Mouse (Mus musculus) E14TG2a.4 (cell line): ENCODE results near the gene Fus.
A peak's percentile ranks its signal among the peaks of the same experiment; 100 is the strongest.
"Not testable (repeated sequence)": the region's sequence is repeated elsewhere in the genome, so short reads cannot be mapped to it uniquely, and the experiment has no call there.

Source experiments
- H3K27me3 ChIP-seq: 2 replicates; pipeline ENCODE4 v1.6.1; 2014; ENCODE audit warnings: low read length, control low read depth; ENCODE audit not compliant: insufficient read depth
- H3K36me3 ChIP-seq: 2 replicates; pipeline ENCODE4 v1.6.1; 2014; ENCODE audit warnings: low read length, control low read depth; ENCODE audit not compliant: insufficient read depth
- H3K4me1 ChIP-seq: replicated peaks from 2 replicates; pipeline ENCODE4 v1.6.1; 2014; ENCODE audit warnings: low read depth, low read length, control low read depth
- H3K4me3 ChIP-seq: replicated peaks from 2 replicates; pipeline ENCODE4 v1.5.1; 2014; ENCODE audit warnings: mild to moderate bottlenecking, low read length
- H3K9me3 ChIP-seq: 2 replicates; pipeline ENCODE4 v1.6.1; 2014; ENCODE audit warnings: low read length, control low read depth
- CTCF ChIP-seq: conservative IDR thresholded peaks from 2 replicates; pipeline ENCODE4 v1.5.1; 2014; ENCODE audit warnings: low read length
- NANOG ChIP-seq: IDR thresholded peaks from 2 replicates; pipeline ENCODE4 v1.6.1; 2014; ENCODE audit warnings: borderline replicate concordance, low read length, mixed read lengths
- POU5F1 ChIP-seq: IDR thresholded peaks from 2 replicates; pipeline ENCODE4 v1.6.1; 2014; ENCODE audit warnings: low read length, borderline replicate concordance

Gene Fus

GRCm38 (mm10) chr7:128004487-128005362, 37.5 kb downstream of the Fus start:
- Histone ChIP-seq H3K36me3 (peaks cover 12% of the 10 kb centered on the region), H3K4me1 (peaks cover 48% of the 10 kb centered on the region), H3K9me3 (no peaks in the 10 kb centered on the region), H3K4me3 (peak overlapping the region; percentile 78), H3K27me3 (peaks cover 36% of the 10 kb centered on the region)
- TF ChIP-seq NANOG (no peak), CTCF (no peak)

- peaks cover 60% of the 10 kb centered on the region for H3K4me1 ChIP-seq
- H3K27me3 ChIP-seq = peaks cover 46% of the 10 kb centered on the region
- no peak for TF ChIP-seq NANOG
- TF ChIP-seq CTCF = no peak
- no peak for TF ChIP-seq POU5F1
- H3K4me3 ChIP-seq = no peak overlapping the region
- H3K36me3 ChIP-seq = peaks cover 12% of the 10 kb centered on the region
- H3K9me3 ChIP-seq = no peaks in the 10 kb centered on the region
Measured at GRCm38 (mm10) chr7:128006193-128006592, 38.9 kb downstream of the Fus start.

DNA sequence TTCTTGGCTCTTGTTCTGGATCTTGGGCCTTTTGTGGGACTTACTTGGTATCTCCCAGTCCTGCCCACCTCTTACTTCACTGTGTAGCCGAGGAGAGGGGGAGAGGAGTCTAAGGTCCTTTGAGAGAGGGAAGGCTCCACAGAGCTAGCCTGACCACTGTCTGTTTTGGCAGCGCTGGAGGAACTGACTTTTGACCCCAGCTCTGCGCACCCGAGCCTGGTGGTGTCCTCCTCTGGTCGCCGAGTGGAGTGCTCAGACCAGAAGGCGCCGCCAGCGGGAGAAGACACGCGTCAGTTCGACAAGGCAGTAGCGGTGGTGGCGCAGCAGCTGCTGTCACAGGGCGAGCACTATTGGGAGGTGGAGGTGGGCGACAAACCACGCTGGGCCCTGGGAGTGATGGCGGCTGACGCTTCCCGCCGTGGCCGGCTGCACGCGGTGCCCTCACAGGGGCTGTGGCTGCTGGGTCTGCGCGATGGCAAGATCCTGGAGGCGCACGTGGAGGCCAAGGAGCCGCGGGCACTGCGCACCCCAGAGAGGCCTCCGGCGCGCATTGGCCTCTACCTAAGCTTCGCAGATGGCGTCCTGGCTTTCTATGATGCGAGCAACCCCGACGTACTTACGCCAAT, 42.6 kb downstream of the Fus start:
- H3K4me3 ChIP-seq = peak overlapping the region; percentile 77
- H3K4me1 ChIP-seq = peaks cover 46% of the 10 kb centered on the region
- peaks cover 45% of the 10 kb centered on the region for H3K27me3 ChIP-seq
- peaks cover 12% of the 10 kb centered on the region for H3K36me3 ChIP-seq
- TF ChIP-seq NANOG = no peak
- TF ChIP-seq POU5F1 = no peak
- TF ChIP-seq CTCF = no peak
- no peaks in the 10 kb centered on the region for H3K9me3 ChIP-seq

DNA sequence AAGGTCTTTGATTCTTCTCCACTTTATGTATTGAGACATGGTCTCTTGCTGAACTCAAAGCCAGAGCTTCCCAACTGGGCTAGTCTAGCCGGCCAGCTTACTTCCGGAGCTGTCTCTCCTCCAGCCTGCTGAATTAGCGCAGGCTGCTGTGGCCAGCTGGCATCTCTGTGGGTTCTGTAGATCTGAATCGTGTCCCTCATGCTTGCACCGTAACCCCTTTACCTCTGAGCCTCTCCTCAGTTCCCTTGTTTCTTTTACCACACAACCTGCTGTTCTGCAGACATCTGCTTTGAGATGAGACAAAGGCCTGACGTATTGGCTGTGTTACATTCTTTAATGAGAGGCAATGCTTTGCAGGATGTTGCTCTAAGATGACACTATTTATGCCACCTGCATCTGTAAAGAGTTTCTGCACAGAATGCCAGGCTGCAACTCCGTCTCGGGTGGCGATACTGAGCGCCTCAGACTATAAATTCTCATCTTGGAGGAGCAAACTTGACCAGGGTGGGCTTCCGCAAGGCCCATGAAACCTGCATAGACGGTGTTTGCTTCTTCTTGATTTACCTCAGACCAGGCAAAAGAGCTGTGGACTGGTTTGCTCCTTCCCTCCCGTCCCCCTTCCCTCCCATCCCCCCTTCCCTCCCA, 45.0 kb downstream of the Fus start:
- Histone ChIP-seq H3K36me3 (peaks cover 12% of the 10 kb centered on the region), H3K4me1 (peaks cover 30% of the 10 kb centered on the region), H3K4me3 (no peak overlapping the region), H3K27me3 (peaks cover 36% of the 10 kb centered on the region), H3K9me3 (no peaks in the 10 kb centered on the region)
- TF ChIP-seq NANOG (no peak), POU5F1 (no peak), CTCF (no peak)

GRCm38 (mm10) chr7:128013116-128013515, 45.9 kb downstream of the Fus start:
- TF ChIP-seq CTCF (no peak), POU5F1 (no peak), NANOG (no peak)
- peaks cover 6% of the 10 kb centered on the region; the same call in 1 of the 2 replicates for H3K36me3 ChIP-seq
- H3K4me3 ChIP-seq = no peak overlapping the region
- peaks cover 30% of the 10 kb centered on the region for H3K27me3 ChIP-seq
- H3K9me3 ChIP-seq = no peaks in the 10 kb centered on the region
- H3K4me1 ChIP-seq = peaks cover 30% of the 10 kb centered on the region

DNA sequence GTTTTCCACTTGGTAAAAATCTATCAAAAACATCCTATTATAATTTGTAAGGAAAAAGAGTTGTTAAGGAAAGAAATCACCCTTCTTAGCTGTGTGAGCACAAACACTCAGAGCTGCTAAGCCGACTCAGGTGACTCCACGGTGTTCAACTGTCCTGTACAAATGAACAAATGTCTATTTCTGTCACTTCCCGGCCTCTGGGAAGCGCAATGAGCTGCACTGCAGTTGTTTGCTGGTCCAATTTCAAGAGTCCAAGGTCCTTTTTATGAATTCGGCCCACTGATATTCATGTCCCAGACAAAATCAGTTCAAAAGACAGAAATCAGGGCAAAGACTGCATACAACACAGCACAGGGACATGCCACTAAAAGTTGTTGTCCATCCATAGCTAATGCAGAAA, 48.9 kb downstream of the Fus start:
- H3K4me3 ChIP-seq, H3K36me3 ChIP-seq, H3K27me3 ChIP-seq: not testable (repeated sequence)

DNA sequence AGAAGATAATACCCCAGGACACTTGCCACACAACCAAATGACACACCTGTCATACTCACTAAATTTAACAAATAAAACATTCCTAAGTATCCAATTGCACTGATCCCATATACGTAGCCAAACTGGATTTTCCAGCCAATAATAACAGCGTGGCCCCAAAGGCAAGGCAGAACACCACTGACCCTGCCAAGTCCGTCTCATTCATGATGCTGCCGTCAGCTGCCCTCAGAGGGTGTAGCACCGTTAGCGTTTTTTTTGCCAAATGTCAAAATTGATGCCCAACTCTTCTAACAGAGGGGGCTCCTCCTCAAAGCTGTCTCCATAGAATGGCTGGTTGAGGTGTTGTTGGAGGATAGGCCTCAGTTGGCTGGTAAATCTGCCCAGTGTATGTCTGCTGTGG, 49.4 kb downstream of the Fus start:
- Histone ChIP-seq H3K9me3 (no peaks in the 10 kb centered on the region), H3K36me3 (no peaks in the 10 kb centered on the region), H3K27me3 (no peaks in the 10 kb centered on the region), H3K4me1 (0 out of 2 replicates have a peak, but pooled peaks cover 4% of the 10 kb centered on the region), H3K4me3 (no peak overlapping the region)
- TF ChIP-seq CTCF (no peak), NANOG (no peak)

More for the DNA sequence above, 48.9 kb downstream of the Fus start:
- not testable (repeated sequence) for H3K9me3 ChIP-seq, H3K4me1 ChIP-seq

DNA sequence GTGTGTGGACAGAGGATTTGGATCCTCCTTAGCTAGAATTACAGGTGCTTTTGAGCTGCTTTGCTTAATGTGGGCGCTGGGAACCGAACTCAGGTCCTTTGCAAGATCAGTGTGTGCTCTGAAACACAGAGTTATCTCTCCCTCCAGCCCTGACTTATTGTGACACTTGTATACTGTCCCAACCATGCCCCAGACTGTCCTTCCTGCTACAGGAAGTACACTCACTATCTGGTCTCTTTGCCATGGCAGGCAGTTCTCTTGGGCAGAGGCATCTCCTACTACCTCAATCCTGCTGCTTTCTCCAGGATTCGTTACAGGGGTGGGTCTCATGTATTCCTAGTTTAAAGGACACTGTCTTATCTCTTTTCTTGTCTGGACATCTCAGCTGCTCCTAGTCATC, 51.0 kb downstream of the Fus start:
- H3K4me1 ChIP-seq = no peaks in the 10 kb centered on the region
- TF ChIP-seq CTCF = no peak
- TF ChIP-seq POU5F1 = no peak
- no peak for TF ChIP-seq NANOG
- no peaks in the 10 kb centered on the region for H3K9me3 ChIP-seq
- H3K27me3 ChIP-seq = no peaks in the 10 kb centered on the region
- H3K4me3 ChIP-seq = no peak overlapping the region
- no peaks in the 10 kb centered on the region for H3K36me3 ChIP-seq
